Mouse (Mus musculus): ENCODE results near the gene Mecom. TPM values are rescaled to one million over a fixed set of nuclear protein-coding genes. Genes with fewer than 3 reads are reported as not detected.

The Mecom gene
- polyA plus RNA-seq, 1 experiment from 2014 or later, result 41.8 TPM

DNA sequence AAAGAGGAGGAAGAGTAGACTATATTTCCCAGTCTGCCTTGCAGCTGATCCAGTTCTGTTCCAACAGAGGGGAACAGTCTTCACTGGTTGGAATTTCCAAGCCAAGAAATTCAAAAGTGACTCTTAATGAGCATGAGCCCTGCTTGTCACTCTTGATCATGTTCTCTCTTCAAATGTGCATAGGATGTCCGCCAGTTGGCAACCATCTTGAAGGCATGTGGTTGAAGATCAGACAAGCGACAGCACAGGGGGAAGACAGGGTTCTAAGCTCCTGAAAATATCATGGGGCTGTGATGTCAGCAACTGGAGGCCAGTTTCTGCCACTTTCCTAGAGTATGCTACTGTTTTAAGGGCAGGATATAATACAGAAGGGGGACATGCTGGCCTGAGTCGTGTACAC lies 414.8 kb downstream of the Mecom start:
- H3K36me3 ChIP-seq (ENCODE audit: control insufficient read depth, insufficient read depth, low read length), result no peaks in the 10 kb centered on the region
- no peak overlapping the region for H3K27ac ChIP-seq (ENCODE audit: low read depth, low read length)
- no peaks in the 10 kb centered on the region for H3K27me3 ChIP-seq (ENCODE audit: control insufficient read depth, insufficient read depth, low read length)
- WGBS (ENCODE audit: insufficient replicate concordance), result 79% methylated on average over 3 of the region's 3 CpGs
- H3K9me3 ChIP-seq (replicated peaks; ENCODE audit: control insufficient read depth, low read length), result no peaks in the 10 kb centered on the region
- H3K4me2 ChIP-seq, result no peak overlapping the region
- no peak overlapping the region for H3K4me3 ChIP-seq (ENCODE audit: low read depth, low read length)
- no peak for ATAC-seq (replicated peaks; ENCODE audit: insufficient number of reproducible peaks, low FRiP score, low TSS enrichment)
- H3K4me1 ChIP-seq (ENCODE audit: control insufficient read depth, insufficient read depth, low read length), result no peaks in the 10 kb centered on the region
- no peak overlapping the region for H3K9ac ChIP-seq (ENCODE audit: low read depth, low read length)

DNA sequence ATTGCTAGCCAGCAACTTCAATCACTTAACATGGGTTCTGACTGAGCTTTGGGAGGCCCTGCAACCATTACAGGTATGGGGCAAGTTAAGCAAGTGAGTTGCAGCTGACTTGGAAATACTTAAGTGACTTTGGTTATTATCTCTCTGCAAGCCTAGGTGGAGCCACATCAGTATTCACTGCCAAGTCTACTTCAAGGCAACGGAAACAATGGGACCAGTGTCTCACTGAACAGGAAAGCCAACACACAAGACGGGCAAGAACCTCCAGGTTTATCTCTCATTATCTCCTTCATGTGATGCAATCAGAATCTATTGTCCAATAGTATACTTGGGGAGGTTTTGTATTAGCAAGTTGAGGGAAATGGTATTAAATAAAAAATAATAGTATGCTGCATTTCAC lies 415.4 kb downstream of the Mecom start:
- no peak overlapping the region for H3K4me3 ChIP-seq (ENCODE audit: low read depth, low read length)
- WGBS (ENCODE audit: insufficient replicate concordance), result 69% methylated on average over 2 of the region's 2 CpGs
- H3K36me3 ChIP-seq (ENCODE audit: control insufficient read depth, insufficient read depth, low read length), result no peaks in the 10 kb centered on the region
- H3K4me2 ChIP-seq, result no peak overlapping the region
- H3K27ac ChIP-seq (ENCODE audit: low read depth, low read length), result no peak overlapping the region
- H3K27me3 ChIP-seq (ENCODE audit: control insufficient read depth, insufficient read depth, low read length), result no peaks in the 10 kb centered on the region
- no peak for ATAC-seq (replicated peaks; ENCODE audit: insufficient number of reproducible peaks, low FRiP score, low TSS enrichment)
- H3K4me1 ChIP-seq (ENCODE audit: control insufficient read depth, insufficient read depth, low read length), result no peaks in the 10 kb centered on the region
- no peaks in the 10 kb centered on the region for H3K9me3 ChIP-seq (replicated peaks; ENCODE audit: control insufficient read depth, low read length)
- H3K9ac ChIP-seq (ENCODE audit: low read depth, low read length), result no peak overlapping the region

GRCm38 (mm10) chr3:30130495-30130894 lies 417.3 kb downstream of the Mecom start:
- Histone ChIP-seq H3K9ac (ENCODE audit: low read depth, low read length) (no peak overlapping the region), H3K4me3 (ENCODE audit: low read depth, low read length) (no peak overlapping the region), H3K36me3 (ENCODE audit: control insufficient read depth, insufficient read depth, low read length) (no peaks in the 10 kb centered on the region), H3K9me3 (replicated peaks; ENCODE audit: control insufficient read depth, low read length) (no peaks in the 10 kb centered on the region), H3K27ac (ENCODE audit: low read depth, low read length) (no peak overlapping the region), H3K27me3 (ENCODE audit: control insufficient read depth, insufficient read depth, low read length) (no peaks in the 10 kb centered on the region), H3K4me2 (no peak overlapping the region), H3K4me1 (ENCODE audit: control insufficient read depth, insufficient read depth, low read length) (no peaks in the 10 kb centered on the region)
- WGBS (ENCODE audit: insufficient replicate concordance), result 66% methylated on average over 4 of the region's 4 CpGs
- no peak for ATAC-seq (replicated peaks; ENCODE audit: insufficient number of reproducible peaks, low FRiP score, low TSS enrichment)

DNA sequence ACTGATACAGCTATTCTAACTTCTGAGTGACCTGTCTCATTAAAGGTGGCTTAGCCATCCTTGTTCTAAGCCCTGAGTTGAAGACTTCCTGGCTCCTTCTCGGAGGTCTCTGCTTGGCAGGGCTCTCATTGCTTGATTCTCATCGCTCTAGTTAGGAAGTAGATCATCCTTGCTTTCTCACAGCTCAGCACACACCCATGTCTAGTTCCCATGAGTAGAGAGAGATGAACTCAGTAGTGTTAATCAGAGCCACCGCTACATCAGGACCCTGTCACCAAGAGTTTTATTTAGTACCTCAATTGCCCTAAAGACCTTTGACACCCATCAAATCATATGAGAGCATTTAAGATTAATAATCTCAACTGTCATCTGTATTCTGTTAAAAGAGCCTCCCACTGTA lies 425.2 kb downstream of the Mecom start:
- no peak for ATAC-seq (replicated peaks; ENCODE audit: insufficient number of reproducible peaks, low FRiP score, low TSS enrichment)
- no peaks in the 10 kb centered on the region for H3K36me3 ChIP-seq (ENCODE audit: control insufficient read depth, insufficient read depth, low read length)
- 76% methylated on average over 3 of the region's 3 CpGs for WGBS (ENCODE audit: insufficient replicate concordance)

DNA sequence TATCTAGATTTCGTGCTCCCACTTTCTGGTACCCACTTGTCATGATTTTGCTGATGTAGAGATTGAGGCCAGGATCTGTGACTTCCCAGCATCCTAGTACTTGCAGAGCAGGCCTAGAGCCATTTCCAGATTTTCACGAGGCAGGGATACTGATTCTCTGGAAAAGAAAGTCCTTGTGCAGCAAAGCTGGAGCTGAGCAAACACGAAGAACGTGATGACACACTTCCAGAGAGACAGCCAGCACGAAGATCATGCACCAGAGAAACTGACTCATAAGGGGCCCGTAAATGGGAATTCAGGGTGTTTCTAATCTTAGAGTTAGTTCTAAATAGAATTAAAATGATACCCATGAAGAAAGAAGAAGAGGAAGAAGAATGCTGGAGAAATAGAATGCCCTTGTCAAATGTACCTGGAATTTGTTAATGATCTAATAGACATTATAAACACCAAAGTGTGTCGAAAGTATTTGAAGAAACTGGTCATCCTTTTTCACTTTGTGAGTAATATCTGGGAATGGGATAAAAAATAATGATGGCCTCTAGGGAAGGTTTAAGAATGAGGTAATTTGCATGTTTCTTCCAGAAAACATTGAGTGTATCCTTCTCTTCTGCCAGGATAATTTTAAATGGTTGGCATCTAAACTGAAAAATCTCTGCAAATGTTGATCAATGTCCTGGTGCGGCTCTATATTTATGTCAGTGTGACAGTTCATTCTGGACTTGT lies 426.9 kb downstream of the Mecom start:
- no peak for ATAC-seq (replicated peaks; ENCODE audit: insufficient number of reproducible peaks, low FRiP score, low TSS enrichment)
- H3K27me3 ChIP-seq (ENCODE audit: control insufficient read depth, insufficient read depth, low read length), result no peaks in the 10 kb centered on the region
- 77% methylated on average over 8 of the region's 8 CpGs for WGBS (ENCODE audit: insufficient replicate concordance)

More for the DNA sequence above, 425.2 kb downstream of the Mecom start:
- Histone ChIP-seq H3K9ac (ENCODE audit: low read depth, low read length) (no peak overlapping the region), H3K9me3 (replicated peaks; ENCODE audit: control insufficient read depth, low read length) (no peaks in the 10 kb centered on the region), H3K27me3 (ENCODE audit: control insufficient read depth, insufficient read depth, low read length) (no peaks in the 10 kb centered on the region), H3K4me1 (ENCODE audit: control insufficient read depth, insufficient read depth, low read length) (no peaks in the 10 kb centered on the region), H3K4me3 (ENCODE audit: low read depth, low read length) (no peak overlapping the region), H3K4me2 (no peak overlapping the region), H3K27ac (ENCODE audit: low read depth, low read length) (no peak overlapping the region)

GRCm38 (mm10) chr3:30118594-30119297 lies 429.1 kb downstream of the Mecom start:
- no peak overlapping the region for H3K9ac ChIP-seq (ENCODE audit: low read depth, low read length)
- H3K4me2 ChIP-seq, result no peak overlapping the region
- 76% methylated on average over 7 of the region's 7 CpGs for WGBS (ENCODE audit: insufficient replicate concordance)
- H3K27me3 ChIP-seq (ENCODE audit: control insufficient read depth, insufficient read depth, low read length), result no peaks in the 10 kb centered on the region
- no peaks in the 10 kb centered on the region for H3K4me1 ChIP-seq (ENCODE audit: control insufficient read depth, insufficient read depth, low read length)
- H3K36me3 ChIP-seq (ENCODE audit: control insufficient read depth, insufficient read depth, low read length), result no peaks in the 10 kb centered on the region
- no peaks in the 10 kb centered on the region for H3K9me3 ChIP-seq (replicated peaks; ENCODE audit: control insufficient read depth, low read length)
- ATAC-seq (replicated peaks; ENCODE audit: insufficient number of reproducible peaks, low FRiP score, low TSS enrichment), result no peak
- H3K4me3 ChIP-seq (ENCODE audit: low read depth, low read length), result no peak overlapping the region
- H3K27ac ChIP-seq (ENCODE audit: low read depth, low read length), result no peak overlapping the region

More for the DNA sequence above, 426.9 kb downstream of the Mecom start:
- Histone ChIP-seq H3K36me3 (ENCODE audit: control insufficient read depth, insufficient read depth, low read length) (no peaks in the 10 kb centered on the region), H3K4me2 (no peak overlapping the region), H3K27ac (ENCODE audit: low read depth, low read length) (no peak overlapping the region), H3K9me3 (replicated peaks; ENCODE audit: control insufficient read depth, low read length) (no peaks in the 10 kb centered on the region), H3K4me3 (ENCODE audit: low read depth, low read length) (no peak overlapping the region), H3K4me1 (ENCODE audit: control insufficient read depth, insufficient read depth, low read length) (no peaks in the 10 kb centered on the region), H3K9ac (ENCODE audit: low read depth, low read length) (no peak overlapping the region)

DNA sequence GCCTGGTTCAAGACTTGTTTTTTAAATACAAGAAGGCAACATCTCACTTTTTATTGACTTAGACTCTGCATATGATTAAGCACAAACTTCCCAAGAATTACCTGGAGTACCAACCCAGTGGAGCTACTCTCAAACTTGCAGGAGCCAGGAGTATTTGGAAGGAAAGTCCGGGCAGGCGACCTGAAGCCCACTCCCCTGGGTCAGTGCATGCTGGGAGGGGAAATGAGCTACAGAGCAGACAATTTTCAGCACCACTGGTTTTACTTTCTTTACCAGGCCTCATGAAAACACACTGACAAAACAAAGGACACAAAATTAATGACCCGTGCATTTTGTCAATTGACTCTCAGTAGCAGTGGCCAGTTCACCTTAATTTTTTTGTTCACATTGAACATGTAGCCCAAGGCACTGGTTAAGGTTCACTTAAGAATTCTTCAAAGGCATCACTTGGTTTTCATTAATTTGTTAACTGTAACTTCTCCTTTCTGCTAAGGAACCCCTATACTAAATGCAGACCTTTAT lies 434.5 kb downstream of the Mecom start:
- Histone ChIP-seq H3K27me3 (ENCODE audit: control insufficient read depth, insufficient read depth, low read length) (no peaks in the 10 kb centered on the region), H3K4me3 (ENCODE audit: low read depth, low read length) (no peak overlapping the region), H3K4me2 (no peak overlapping the region), H3K9ac (ENCODE audit: low read depth, low read length) (no peak overlapping the region), H3K4me1 (ENCODE audit: control insufficient read depth, insufficient read depth, low read length) (no peaks in the 10 kb centered on the region), H3K36me3 (ENCODE audit: control insufficient read depth, insufficient read depth, low read length) (no peaks in the 10 kb centered on the region), H3K27ac (ENCODE audit: low read depth, low read length) (no peak overlapping the region), H3K9me3 (replicated peaks; ENCODE audit: control insufficient read depth, low read length) (no peaks in the 10 kb centered on the region)
- WGBS (ENCODE audit: insufficient replicate concordance), result 64% methylated on average over 3 of the region's 3 CpGs
- no peak for ATAC-seq (replicated peaks; ENCODE audit: insufficient number of reproducible peaks, low FRiP score, low TSS enrichment)

DNA sequence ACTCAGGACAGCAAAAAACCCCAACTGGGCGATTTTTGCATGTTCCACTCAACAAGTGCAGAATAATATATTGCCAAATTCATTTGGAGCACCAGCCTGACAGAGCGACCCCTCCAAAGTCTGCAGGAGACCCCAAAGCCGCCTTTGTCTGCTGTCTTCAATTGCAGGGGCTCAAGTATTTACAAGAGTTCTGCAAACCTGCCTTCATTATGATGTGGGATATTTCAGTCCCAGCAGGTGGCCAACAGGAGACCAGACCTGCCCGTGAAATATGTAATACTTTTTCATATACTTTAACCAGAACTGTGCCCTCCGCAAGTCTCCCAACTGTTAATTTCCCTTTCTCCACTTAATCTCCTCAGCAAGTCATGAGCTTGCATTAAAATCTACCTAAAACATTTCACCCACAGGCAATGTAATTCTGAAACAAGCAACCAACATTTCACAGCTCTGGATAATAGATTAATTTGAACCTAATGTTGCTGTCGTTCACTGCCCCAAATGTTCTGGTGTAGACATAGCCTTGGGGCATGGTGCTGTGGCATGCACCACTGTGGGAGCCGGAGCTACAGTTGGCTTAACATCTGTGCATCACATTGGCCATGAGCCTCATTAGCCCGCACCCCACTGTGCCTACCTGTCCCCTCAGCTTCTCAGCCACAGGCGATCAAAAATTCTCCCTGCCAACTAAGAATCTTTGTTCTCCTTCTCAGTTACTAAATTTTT lies 439.7 kb downstream of the Mecom start:
- Histone ChIP-seq H3K27ac (ENCODE audit: low read depth, low read length) (no peak overlapping the region), H3K9me3 (replicated peaks; ENCODE audit: control insufficient read depth, low read length) (no peaks in the 10 kb centered on the region), H3K4me1 (ENCODE audit: control insufficient read depth, insufficient read depth, low read length) (peaks cover 12% of the 10 kb centered on the region), H3K4me2 (no peak overlapping the region), H3K9ac (ENCODE audit: low read depth, low read length) (no peak overlapping the region), H3K4me3 (ENCODE audit: low read depth, low read length) (no peak overlapping the region), H3K36me3 (ENCODE audit: control insufficient read depth, insufficient read depth, low read length) (no peaks in the 10 kb centered on the region), H3K27me3 (ENCODE audit: control insufficient read depth, insufficient read depth, low read length) (no peaks in the 10 kb centered on the region)
- ATAC-seq (replicated peaks; ENCODE audit: insufficient number of reproducible peaks, low FRiP score, low TSS enrichment), result no peak
- 75% methylated on average over 9 of the region's 9 CpGs for WGBS (ENCODE audit: insufficient replicate concordance)
